Mouse (Mus musculus) liver, postnatal 0 days (tissue): ENCODE data around the gene Xrcc2. TPM values are rescaled to one million over a fixed set of nuclear protein-coding genes. Genes with fewer than 3 reads are reported as not detected.
"Not testable (repeated sequence)": the region's sequence is repeated elsewhere in the genome, so short reads cannot be mapped to it uniquely, and the experiment has no call there.

Source experiments
- ATAC-seq: fragments of 200-750 bp; cut with Nextera tagmentation; 2 replicates; pipeline ENCODE4 v1.8.0; 2017; ENCODE audit warnings: mild to moderate bottlenecking, moderate library complexity
- DNase-seq: peaks from one replicate; pipeline ENCODE4 v3.0.0-alpha.2; 2016
- H3K27ac ChIP-seq: fragments of 300-500 bp; sonication (generic); 2 replicates; pipeline ENCODE4 v1.5.1; 2014; ENCODE audit warnings: antibody characterized with exemption, moderate library complexity, mild to moderate bottlenecking, low read depth
- H3K27me3 ChIP-seq: fragments of 300-500 bp; sonication (generic); 2 replicates; pipeline ENCODE4 v1.6.1; 2014; ENCODE audit warnings: low read length, control low read depth, mixed read lengths; ENCODE audit not compliant: insufficient read depth
- H3K36me3 ChIP-seq: fragments of 300-500 bp; sonication (generic); replicated peaks from 2 replicates; pipeline ENCODE4 v1.6.1; 2014; ENCODE audit warnings: mild to moderate bottlenecking, control low read depth, low read length, moderate library complexity, mixed read lengths; ENCODE audit not compliant: insufficient read depth
- H3K4me1 ChIP-seq: fragments of 300-500 bp; sonication (generic); 2 replicates; pipeline ENCODE4 v1.6.1; 2014; ENCODE audit warnings: antibody characterized with exemption, mild to moderate bottlenecking, control low read depth; ENCODE audit not compliant: insufficient read depth
- H3K4me2 ChIP-seq: fragments of 300-500 bp; sonication (generic); 2 replicates; pipeline ENCODE4 v1.6.1; 2014; ENCODE audit warnings: low read depth, mild to moderate bottlenecking, low read length, moderate library complexity, mixed read lengths
- H3K4me3 ChIP-seq: fragments of 300-500 bp; sonication (generic); 2 replicates; pipeline ENCODE4 v1.5.1; 2014; ENCODE audit warnings: low read depth, low read length
- H3K9ac ChIP-seq: fragments of 300-500 bp; sonication (generic); replicated peaks from 2 replicates; pipeline ENCODE4 v1.6.1; 2014; ENCODE audit warnings: mild to moderate bottlenecking, moderate library complexity
- H3K9me3 ChIP-seq: fragments of 300-500 bp; sonication (generic); 2 replicates; pipeline ENCODE4 v1.6.1; 2016; ENCODE audit warnings: mild to moderate bottlenecking, control low read depth, low read length, mixed read lengths
- CTCF ChIP-seq: sonication (generic); IDR thresholded peaks from 2 replicates; pipeline ENCODE4 v1.5.1; 2016; ENCODE audit warnings: antibody characterized with exemption, low read depth
- EP300 ChIP-seq: IDR thresholded peaks from 2 replicates; pipeline ENCODE4 v1.6.1; 2016; ENCODE audit warnings: antibody characterized with exemption, low read depth, mild to moderate bottlenecking
- WGBS: fragments of 180-500 bp; shearing (Covaris S2); extraction: QIAGEN DNeasy Blood & Tissue Kit; methylation state at CpG from one replicate; pipeline ENCODE4 v1.1.7; 2014; ENCODE audit not compliant: insufficient replicate concordance; 5-methylcytosine and 5-hydroxymethylcytosine counted together
- polyA plus RNA-seq: library from polyadenylated mRNA; unstranded; fragments of >200 nt; fragmentation: Nextera tagmentation; extraction: Ambion mirVana; gene quantifications from 2 replicates; pipeline ENCODE4 v1.2.1, GENCODE M21; 2015

The Xrcc2 gene
- polyA plus RNA-seq, 1 experiment from 2014 or later, result 1.9 TPM

- H3K4me1 ChIP-seq, result no peaks in the 10 kb centered on the region
- no peaks in the 10 kb centered on the region for H3K36me3 ChIP-seq
- H3K4me2 ChIP-seq, result no peak overlapping the region
- H3K9ac ChIP-seq, result no peak overlapping the region
- no peaks in the 10 kb centered on the region for H3K9me3 ChIP-seq
- H3K27ac ChIP-seq, result no peak overlapping the region
- no peak overlapping the region for H3K4me3 ChIP-seq
- 83% methylated on average over 4 of the region's 4 CpGs for WGBS
- ATAC-seq (no peak), DNase-seq (no peak)
- H3K27me3 ChIP-seq, result no peaks in the 10 kb centered on the region
- no peak for TF ChIP-seq EP300
- no peak for TF ChIP-seq CTCF
Observed at GRCm38 (mm10) chr5:25719390-25719789, 13.8 kb upstream of the Xrcc2 start.

DNA sequence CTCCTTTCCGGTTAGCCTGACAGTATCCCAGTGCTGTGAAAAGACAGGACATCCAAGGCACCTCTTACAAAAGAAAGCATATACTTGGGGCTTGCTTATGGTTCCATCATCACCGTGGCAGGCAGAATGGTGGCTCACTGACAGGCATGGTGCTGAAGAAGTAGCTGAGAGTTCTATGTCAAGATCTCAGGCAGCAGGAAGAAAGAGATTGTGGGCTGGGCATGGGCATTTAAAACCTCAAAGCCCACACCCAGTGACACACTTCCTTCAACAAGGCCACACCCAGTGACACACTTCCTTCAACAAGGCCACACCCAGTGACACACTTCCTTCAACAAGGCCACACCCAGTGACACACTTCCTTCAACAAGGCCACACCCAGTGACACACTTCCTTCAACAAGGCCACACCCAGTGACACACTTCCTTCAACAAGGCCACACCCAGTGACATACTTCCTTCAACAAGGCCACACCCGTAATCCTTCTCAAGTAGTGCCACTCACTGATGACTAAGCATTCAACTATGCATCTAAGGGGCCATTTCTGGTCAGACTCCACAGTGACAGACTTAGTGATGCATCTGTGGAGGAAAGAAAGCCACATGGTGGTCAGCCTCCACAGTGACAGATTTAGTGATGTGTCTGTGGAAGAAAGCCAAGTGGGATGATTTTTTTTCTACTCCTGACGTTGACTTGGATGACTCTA is 7.5 kb upstream of the Xrcc2 start:
- not testable (repeated sequence) for DNase-seq, H3K4me1 ChIP-seq, H3K9ac ChIP-seq, H3K27me3 ChIP-seq, H3K4me2 ChIP-seq, H3K9me3 ChIP-seq, H3K4me3 ChIP-seq, H3K27ac ChIP-seq, H3K36me3 ChIP-seq, ATAC-seq
- WGBS, result 85% methylated on average over 4 of the region's 4 CpGs

DNA sequence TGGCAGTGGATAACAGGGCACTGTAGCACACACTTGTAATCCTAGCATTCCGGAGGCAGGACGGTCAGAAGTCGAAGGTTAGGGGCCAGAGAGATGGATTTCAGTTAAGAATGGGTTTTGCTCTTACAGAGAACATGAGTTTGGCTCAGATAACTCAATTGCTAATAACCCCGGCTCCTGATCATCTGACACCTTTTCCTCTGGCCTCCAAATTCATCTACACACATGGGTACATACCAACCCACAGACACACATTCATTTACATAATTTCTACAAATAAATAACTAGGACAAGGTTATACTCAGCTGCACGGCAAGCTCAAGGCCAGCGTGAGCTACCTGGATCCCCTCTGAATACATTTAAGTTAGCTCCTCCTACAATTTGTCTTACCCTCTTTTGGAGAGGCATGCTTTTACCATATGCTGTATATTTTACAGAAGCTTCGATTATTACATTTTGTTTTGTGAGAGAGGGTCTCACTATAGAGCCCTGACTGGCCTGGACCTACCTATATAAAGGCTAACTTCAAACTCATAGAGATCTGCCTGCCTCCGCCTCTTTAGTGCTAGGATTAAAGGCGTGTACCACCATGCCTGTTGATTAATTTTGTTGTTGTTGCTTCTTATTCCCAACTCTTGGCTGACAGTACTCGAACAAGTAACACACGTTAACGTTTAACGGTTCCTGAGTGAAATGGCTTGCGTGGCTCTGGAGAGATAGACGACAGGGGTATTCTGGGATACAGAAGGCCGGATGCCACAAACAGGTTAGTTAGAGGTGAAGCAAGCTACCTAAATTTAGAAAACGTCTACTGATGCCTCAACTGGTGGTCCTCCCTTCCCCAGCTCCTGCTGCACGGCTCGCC is 691 bp downstream of the Xrcc2 start:
- Histone ChIP-seq H3K9me3 (no peaks in the 10 kb centered on the region), H3K27ac (peak overlapping the region; percentile 74), H3K4me3 (peak overlapping the region; percentile 91), H3K36me3 (no peaks in the 10 kb centered on the region), H3K4me1 (peaks cover 13% of the 10 kb centered on the region), H3K27me3 (no peaks in the 10 kb centered on the region), H3K9ac (peak overlapping the region; percentile 87), H3K4me2 (peak overlapping the region; percentile 92)
- TF ChIP-seq EP300, result no peak
- no peak for TF ChIP-seq CTCF
- 18% methylated on average over 19 of the region's 19 CpGs for WGBS
- no peak for ATAC-seq
- no peak for DNase-seq

DNA sequence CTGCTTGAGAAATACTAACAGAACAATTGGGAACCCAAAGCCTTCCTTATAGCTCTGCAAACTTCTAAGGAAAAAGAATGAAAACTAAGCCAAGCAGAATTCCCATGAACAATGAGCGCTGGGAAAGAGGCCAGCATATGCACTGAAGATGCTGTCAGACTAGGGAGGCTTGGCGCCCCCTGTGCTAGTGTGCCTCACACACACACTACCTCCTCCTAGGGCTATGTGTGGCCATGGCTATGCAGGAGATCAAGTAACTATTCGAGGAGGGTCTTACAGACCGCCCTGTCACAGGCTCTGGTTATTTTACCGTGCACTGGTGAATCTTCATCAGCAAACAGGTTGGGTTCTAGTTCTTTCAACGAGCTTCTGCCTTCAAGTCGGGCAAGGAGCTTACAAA is 7.7 kb downstream of the Xrcc2 start:
- ATAC-seq, result no peak
- Histone ChIP-seq H3K9me3 (no peaks in the 10 kb centered on the region), H3K27ac (no peak overlapping the region), H3K4me3 (no peak overlapping the region), H3K4me2 (no peak overlapping the region), H3K27me3 (no peaks in the 10 kb centered on the region), H3K9ac (no peak overlapping the region), H3K4me1 (no peaks in the 10 kb centered on the region), H3K36me3 (peaks cover 10% of the 10 kb centered on the region; the same call in 1 of the 2 replicates)
- TF ChIP-seq EP300 (no peak), CTCF (no peak)
- WGBS, result 87% methylated on average over 7 of the region's 7 CpGs
- DNase-seq, result no peak

DNA sequence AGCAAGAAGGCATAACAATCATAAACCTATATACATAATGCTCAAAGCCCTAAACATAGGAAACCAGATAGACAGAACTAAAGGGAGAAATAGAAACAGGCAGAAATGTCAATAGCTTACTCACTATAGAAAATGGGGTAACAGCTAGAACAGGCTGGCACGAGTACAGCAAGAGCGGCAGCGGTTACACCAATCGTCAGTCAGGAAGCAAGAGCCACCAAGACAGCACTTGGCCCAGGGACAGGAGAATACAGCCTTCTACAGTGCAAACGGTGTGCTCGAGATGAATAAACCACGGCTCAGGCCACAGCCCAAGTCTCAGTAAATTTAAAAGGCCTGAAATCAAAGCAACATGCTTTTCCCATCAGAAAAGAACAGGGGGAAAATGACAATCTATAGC is 9.4 kb downstream of the Xrcc2 start:
- no peak overlapping the region for H3K9ac ChIP-seq
- no peaks in the 10 kb centered on the region for H3K27me3 ChIP-seq
- TF ChIP-seq CTCF (no peak), EP300 (no peak)
- H3K4me1 ChIP-seq, result no peaks in the 10 kb centered on the region
- no peak overlapping the region for H3K4me3 ChIP-seq
- no peak overlapping the region for H3K4me2 ChIP-seq
- H3K36me3 ChIP-seq, result peaks cover 14% of the 10 kb centered on the region; the same call in 1 of the 2 replicates
- no peaks in the 10 kb centered on the region for H3K9me3 ChIP-seq
- no peak for ATAC-seq
- WGBS, result 87% methylated on average over 7 of the region's 7 CpGs
- H3K27ac ChIP-seq, result no peak overlapping the region
- no peak for DNase-seq

- Histone ChIP-seq H3K36me3 (peaks cover 14% of the 10 kb centered on the region; the same call in 1 of the 2 replicates), H3K9me3 (no peaks in the 10 kb centered on the region), H3K4me1 (no peaks in the 10 kb centered on the region), H3K9ac (no peak overlapping the region), H3K27ac (no peak overlapping the region), H3K4me2 (no peak overlapping the region), H3K4me3 (no peak overlapping the region), H3K27me3 (no peaks in the 10 kb centered on the region)
- ATAC-seq (no peak), DNase-seq (no peak)
- 74% methylated on average over 6 of the region's 6 CpGs for whole genome bisulfite sequencing
- TF ChIP-seq EP300 (no peak), CTCF (no peak)
Observed at GRCm38 (mm10) chr5:25695786-25696185, 9.8 kb downstream of the Xrcc2 start.
